Mouse (Mus musculus): ENCODE results near the gene Gjc2. TPM values are rescaled to one million over a fixed set of nuclear protein-coding genes. Genes with fewer than 3 reads are reported as not detected.

Gene Gjc2
- polyA plus RNA-seq, 1 experiment from 2014 or later: 2.4 TPM

GRCm38 (mm10) chr11:59210020-59210419 lies 27.0 kb upstream of the Gjc2 start:
- H3K4me2 ChIP-seq (replicated peaks; ENCODE audit: low read depth): no peak overlapping the region
- WGBS: 69% methylated on average over 4 of the region's 4 CpGs
- H3K27ac ChIP-seq (replicated peaks): no peak overlapping the region
- DNase-seq (ENCODE audit: low spot score) (no peak), ATAC-seq (ENCODE audit: low FRiP score, low TSS enrichment) (no peak)
- no peak overlapping the region for H3K9ac ChIP-seq (ENCODE audit: low read length)
- H3K36me3 ChIP-seq (ENCODE audit: control insufficient read depth, insufficient read depth, low read length): peaks cover 23% of the 10 kb centered on the region
- no peaks in the 10 kb centered on the region for H3K4me1 ChIP-seq (replicated peaks; ENCODE audit: control insufficient read depth, insufficient read depth)
- H3K4me3 ChIP-seq (ENCODE audit: low read depth, low read length): no peak overlapping the region
- no peaks in the 10 kb centered on the region for H3K27me3 ChIP-seq (ENCODE audit: control insufficient read depth, insufficient read depth, low read length)
- TF ChIP-seq CTCF (IDR thresholded peaks at IDR 0.05; ENCODE audit: low read depth) (no peak), EP300 (optimal IDR thresholded peaks at IDR 0.05) (no peak)
- no peaks in the 10 kb centered on the region for H3K9me3 ChIP-seq (ENCODE audit: control insufficient read depth, low read length)

GRCm38 (mm10) chr11:59209580-59209979 lies 26.6 kb upstream of the Gjc2 start:
- ATAC-seq (ENCODE audit: low FRiP score, low TSS enrichment): no peak
- no peak overlapping the region for H3K9ac ChIP-seq (ENCODE audit: low read length)
- no peak for DNase-seq (ENCODE audit: low spot score)
- H3K27me3 ChIP-seq (ENCODE audit: control insufficient read depth, insufficient read depth, low read length): no peaks in the 10 kb centered on the region
- H3K4me1 ChIP-seq (replicated peaks; ENCODE audit: control insufficient read depth, insufficient read depth): no peaks in the 10 kb centered on the region
- 41% methylated on average over 5 of the region's 5 CpGs for WGBS
- peak overlapping the region; percentile 96 for H3K27ac ChIP-seq (replicated peaks)
- no peaks in the 10 kb centered on the region for H3K9me3 ChIP-seq (ENCODE audit: control insufficient read depth, low read length)
- peaks cover 21% of the 10 kb centered on the region for H3K36me3 ChIP-seq (ENCODE audit: control insufficient read depth, insufficient read depth, low read length)
- peak overlapping the region; percentile 81 for H3K4me2 ChIP-seq (replicated peaks; ENCODE audit: low read depth)
- TF ChIP-seq CTCF (IDR thresholded peaks at IDR 0.05; ENCODE audit: low read depth) (no peak), EP300 (optimal IDR thresholded peaks at IDR 0.05) (no peak)
- no peak overlapping the region for H3K4me3 ChIP-seq (ENCODE audit: low read depth, low read length)

- DNase-seq (ENCODE audit: low spot score): peak; percentile 86
Measured at GRCm38 (mm10) chr11:59209003-59209441, 26.0 kb upstream of the Gjc2 start.

GRCm38 (mm10) chr11:59208153-59208831 lies 25.3 kb upstream of the Gjc2 start, which contains the start of gene 2310033P09Rik:
Gene 2310033P09Rik, plus strand, starts transcription at chr11:59208321.
- no peaks in the 10 kb centered on the region for H3K27me3 ChIP-seq (ENCODE audit: control insufficient read depth, insufficient read depth, low read length)
- WGBS: under 1% methylated on average over 66 of the region's 67 CpGs
- H3K4me1 ChIP-seq (replicated peaks; ENCODE audit: control insufficient read depth, insufficient read depth): no peaks in the 10 kb centered on the region
- ATAC-seq (ENCODE audit: low FRiP score, low TSS enrichment) (peak; percentile 84), DNase-seq (ENCODE audit: low spot score) (peak; percentile 95)
- H3K4me3 ChIP-seq (ENCODE audit: low read depth, low read length): peak within 1 kb of the TSS; percentile 93
- peak within 1 kb of the TSS; percentile 89 for H3K9ac ChIP-seq (ENCODE audit: low read length)
- no peaks in the 10 kb centered on the region for H3K9me3 ChIP-seq (ENCODE audit: control insufficient read depth, low read length)
- H3K27ac ChIP-seq (replicated peaks): peak within 1 kb of the TSS; percentile 96
- peak within 1 kb of the TSS; percentile 81 for H3K4me2 ChIP-seq (replicated peaks; ENCODE audit: low read depth)
- no peak for TF ChIP-seq EP300 (optimal IDR thresholded peaks at IDR 0.05)
- peak; percentile 26; the same call in 1 of the 2 replicates for TF ChIP-seq CTCF (IDR thresholded peaks at IDR 0.05; ENCODE audit: low read depth)
- H3K36me3 ChIP-seq (ENCODE audit: control insufficient read depth, insufficient read depth, low read length): peaks cover 18% of the 10 kb centered on the region

More at GRCm38 (mm10) chr11:59209003-59209441, 26.0 kb upstream of the Gjc2 start:
- Histone ChIP-seq H3K27ac (replicated peaks) (peak overlapping the region; percentile 96), H3K36me3 (ENCODE audit: control insufficient read depth, insufficient read depth, low read length) (peaks cover 18% of the 10 kb centered on the region), H3K4me3 (ENCODE audit: low read depth, low read length) (peak overlapping the region; percentile 93), H3K9ac (ENCODE audit: low read length) (peak overlapping the region; percentile 89), H3K9me3 (ENCODE audit: control insufficient read depth, low read length) (no peaks in the 10 kb centered on the region), H3K4me1 (replicated peaks; ENCODE audit: control insufficient read depth, insufficient read depth) (no peaks in the 10 kb centered on the region), H3K27me3 (ENCODE audit: control insufficient read depth, insufficient read depth, low read length) (no peaks in the 10 kb centered on the region), H3K4me2 (replicated peaks; ENCODE audit: low read depth) (peak overlapping the region; percentile 81)
- peak; percentile 82 for ATAC-seq (ENCODE audit: low FRiP score, low TSS enrichment)
- WGBS: 6% methylated on average over 18 of the region's 18 CpGs
- TF ChIP-seq EP300 (optimal IDR thresholded peaks at IDR 0.05): no peak
- peak; percentile 86 for TF ChIP-seq CTCF (IDR thresholded peaks at IDR 0.05; ENCODE audit: low read depth)

GRCm38 (mm10) chr11:59202081-59202995 lies 19.3 kb upstream of the Gjc2 start, which contains the start of gene Mrpl55:
Gene Mrpl55, plus strand, starts transcription at chr11:59202486.
- peak within 1 kb of the TSS; percentile 87 for H3K9ac ChIP-seq (ENCODE audit: low read length)
- H3K4me3 ChIP-seq (ENCODE audit: low read depth, low read length): peak within 1 kb of the TSS; percentile 85
- no peaks in the 10 kb centered on the region for H3K27me3 ChIP-seq (ENCODE audit: control insufficient read depth, insufficient read depth, low read length)
- TF ChIP-seq EP300 (optimal IDR thresholded peaks at IDR 0.05) (no peak), CTCF (IDR thresholded peaks at IDR 0.05; ENCODE audit: low read depth) (no peak)
- DNase-seq (ENCODE audit: low spot score): peak; percentile 97
- peaks cover 4% of the 10 kb centered on the region; the same call in 1 of the 2 replicates for H3K36me3 ChIP-seq (ENCODE audit: control insufficient read depth, insufficient read depth, low read length)
- peak within 1 kb of the TSS; percentile 82 for H3K4me2 ChIP-seq (replicated peaks; ENCODE audit: low read depth)
- peak within 1 kb of the TSS; percentile 83 for H3K27ac ChIP-seq (replicated peaks)
- H3K4me1 ChIP-seq (replicated peaks; ENCODE audit: control insufficient read depth, insufficient read depth): 0 out of 2 replicates have a peak, but pooled peaks cover 2% of the 10 kb centered on the region
- under 1% methylated on average over 63 of the region's 63 CpGs for WGBS
- no peaks in the 10 kb centered on the region for H3K9me3 ChIP-seq (ENCODE audit: control insufficient read depth, low read length)
- ATAC-seq (ENCODE audit: low FRiP score, low TSS enrichment): peak; percentile 94
